Mouse (Mus musculus) midbrain, postnatal 0 days (tissue): ENCODE results near the gene Ap1m2. TPM values are rescaled to one million over a fixed set of nuclear protein-coding genes. Genes with fewer than 3 reads are reported as not detected.
A peak's percentile ranks its signal among the peaks of the same experiment; 100 is the strongest.

Experiments used
- ATAC-seq: fragments of 200-750 bp; cut with Nextera tagmentation; 2 replicates; pipeline ENCODE4 v1.8.0; 2017; ENCODE audit warnings: moderate number of reproducible peaks, mild to moderate bottlenecking, moderate TSS enrichment, moderate library complexity; ENCODE audit not compliant: low FRiP score
- DNase-seq: peaks from one replicate; pipeline ENCODE4 v3.0.0-alpha.2; 2015; ENCODE audit warnings: low spot score
- H3K27ac ChIP-seq: fragments of 300-500 bp; sonication (generic); 2 replicates; pipeline ENCODE4 v1.5.1; 2014; ENCODE audit warnings: low read depth, mild to moderate bottlenecking, low read length, mixed read lengths
- H3K27me3 ChIP-seq: fragments of 300-500 bp; sonication (generic); 2 replicates; pipeline ENCODE4 v1.6.1; 2014; ENCODE audit warnings: low read length, control low read depth, mixed read lengths; ENCODE audit not compliant: insufficient read depth
- H3K36me3 ChIP-seq: fragments of 300-500 bp; sonication (generic); 2 replicates; pipeline ENCODE4 v1.6.1; 2014; ENCODE audit warnings: low read length, control low read depth, mixed read lengths; ENCODE audit not compliant: insufficient read depth
- H3K4me1 ChIP-seq: fragments of 300-500 bp; sonication (generic); 2 replicates; pipeline ENCODE4 v1.6.1; 2014; ENCODE audit warnings: mild to moderate bottlenecking, control low read depth, antibody characterized with exemption, low read length, mixed read lengths; ENCODE audit not compliant: insufficient read depth
- H3K4me2 ChIP-seq: fragments of 300-500 bp; sonication (generic); 2 replicates; pipeline ENCODE4 v1.6.1; 2014; ENCODE audit warnings: low read depth, mild to moderate bottlenecking, low read length, mixed read lengths; ENCODE audit not compliant: poor library complexity, severe bottlenecking
- H3K4me3 ChIP-seq: fragments of 300-500 bp; sonication (generic); 2 replicates; pipeline ENCODE4 v1.5.1; 2014; ENCODE audit warnings: low read depth, mild to moderate bottlenecking, low read length, moderate library complexity
- H3K9ac ChIP-seq: fragments of 300-500 bp; sonication (generic); replicated peaks from 2 replicates; pipeline ENCODE4 v1.6.1; 2014; ENCODE audit warnings: mild to moderate bottlenecking, low read length, moderate library complexity, mixed read lengths; ENCODE audit not compliant: poor library complexity, severe bottlenecking
- H3K9me3 ChIP-seq: fragments of 300-500 bp; sonication (generic); 2 replicates; pipeline ENCODE4 v1.6.1; 2016; ENCODE audit warnings: low read length, control low read depth
- CTCF ChIP-seq: IDR thresholded peaks from 2 replicates; pipeline ENCODE4 v1.5.1; 2016; ENCODE audit warnings: antibody characterized with exemption, mild to moderate bottlenecking
- WGBS: fragments of 180-500 bp; shearing (Covaris S2); extraction: QIAGEN DNeasy Blood & Tissue Kit; methylation state at CpG from one replicate; pipeline ENCODE4 v1.1.7; 2014; 5-methylcytosine and 5-hydroxymethylcytosine counted together
- polyA plus RNA-seq: library from polyadenylated mRNA; unstranded; fragments of >200 nt; fragmentation: Nextera tagmentation; extraction: Ambion mirVana; gene quantifications from 2 replicates; pipeline ENCODE4 v1.2.1, GENCODE M21; 2015
- total RNA-seq: library from RNA; depleted of rRNA; stranded (reverse); fragments of >200 nt; gene quantifications from 2 replicates; pipeline ENCODE4 v1.2.3, GENCODE M21; 2014

Ap1m2 gene
- total and polyA plus RNA-seq, 2 experiments from 2014 or later = 3.1 to 3.9 TPM

GRCm38 (mm10) chr9:21318792-21319191 lies 6.7 kb upstream of the Ap1m2 start:
- Histone ChIP-seq H3K4me2 (no peak overlapping the region), H3K9ac (no peak overlapping the region), H3K27me3 (no peaks in the 10 kb centered on the region), H3K4me1 (peaks cover 6% of the 10 kb centered on the region; the same call in 1 of the 2 replicates), H3K27ac (no peak overlapping the region), H3K9me3 (no peaks in the 10 kb centered on the region), H3K4me3 (no peak overlapping the region), H3K36me3 (no peaks in the 10 kb centered on the region)
- DNase-seq (no peak), ATAC-seq (no peak)
- TF ChIP-seq CTCF = no peak
- 92% methylated on average over 6 of the region's 6 CpGs for WGBS

GRCm38 (mm10) chr9:21316696-21317095 lies 4.6 kb upstream of the Ap1m2 start:
- Histone ChIP-seq H3K4me3 (no peak overlapping the region), H3K9me3 (no peaks in the 10 kb centered on the region), H3K9ac (no peak overlapping the region), H3K27me3 (no peaks in the 10 kb centered on the region), H3K27ac (no peak overlapping the region), H3K4me2 (no peak overlapping the region), H3K4me1 (0 out of 2 replicates have a peak, but pooled peaks cover 4% of the 10 kb centered on the region), H3K36me3 (no peaks in the 10 kb centered on the region)
- DNase-seq (no peak), ATAC-seq (no peak)
- TF ChIP-seq CTCF = no peak
- 76% methylated on average over 7 of the region's 7 CpGs for WGBS

- no peak overlapping the region for H3K4me2 ChIP-seq
- H3K27me3 ChIP-seq = no peaks in the 10 kb centered on the region
- ATAC-seq (no peak), DNase-seq (no peak)
- H3K36me3 ChIP-seq = no peaks in the 10 kb centered on the region
- H3K4me3 ChIP-seq = no peak overlapping the region
- H3K9ac ChIP-seq = no peak overlapping the region
- H3K4me1 ChIP-seq = no peaks in the 10 kb centered on the region
- H3K9me3 ChIP-seq = no peaks in the 10 kb centered on the region
- H3K27ac ChIP-seq = no peak overlapping the region
- WGBS = 53% methylated on average over 5 of the region's 5 CpGs
- TF ChIP-seq CTCF = no peak
These were observed 3.3 kb upstream of the Ap1m2 start for GRCm38 (mm10) chr9:21315421-21315820.

GRCm38 (mm10) chr9:21314367-21315140 lies 2.4 kb upstream of the Ap1m2 start:
- H3K27ac ChIP-seq = no peak overlapping the region
- no peak for TF ChIP-seq CTCF
- H3K4me2 ChIP-seq = no peak overlapping the region
- H3K9ac ChIP-seq = no peak overlapping the region
- no peak overlapping the region for H3K4me3 ChIP-seq
- no peak for DNase-seq
- no peak for ATAC-seq
- H3K4me1 ChIP-seq = no peaks in the 10 kb centered on the region
- no peaks in the 10 kb centered on the region for H3K9me3 ChIP-seq
- WGBS = 91% methylated on average over 9 of the region's 9 CpGs
- H3K36me3 ChIP-seq = no peaks in the 10 kb centered on the region
- H3K27me3 ChIP-seq = no peaks in the 10 kb centered on the region

- Histone ChIP-seq H3K4me3 (no peak overlapping the region), H3K9me3 (no peaks in the 10 kb centered on the region), H3K36me3 (no peaks in the 10 kb centered on the region), H3K27ac (no peak overlapping the region), H3K9ac (no peak overlapping the region), H3K4me1 (no peaks in the 10 kb centered on the region), H3K4me2 (no peak overlapping the region), H3K27me3 (no peaks in the 10 kb centered on the region)
- ATAC-seq (peak; percentile 55; the same call in 1 of the 2 replicates), DNase-seq (peak; percentile 72)
- 10% methylated on average over 11 of the region's 11 CpGs for WGBS
- peak; percentile 88 for TF ChIP-seq CTCF
These were observed 1.3 kb upstream of the Ap1m2 start for GRCm38 (mm10) chr9:21313394-21313793.

- H3K9me3 ChIP-seq = no peaks in the 10 kb centered on the region
- no peak overlapping the region for H3K27ac ChIP-seq
- no peaks in the 10 kb centered on the region for H3K4me1 ChIP-seq
- whole genome bisulfite sequencing = 29% methylated on average over 7 of the region's 7 CpGs
- H3K4me3 ChIP-seq = peak overlapping the region; percentile 25
- H3K4me2 ChIP-seq = peak overlapping the region; percentile 42
- no peak for DNase-seq
- H3K9ac ChIP-seq = no peak overlapping the region
- ATAC-seq = no peak
- no peak for TF ChIP-seq CTCF
- H3K36me3 ChIP-seq = no peaks in the 10 kb centered on the region
- H3K27me3 ChIP-seq = no peaks in the 10 kb centered on the region
These were observed 442 bp downstream of the Ap1m2 start for GRCm38 (mm10) chr9:21311695-21312094.
